Mouse (Mus musculus) lung, postnatal 36 days (tissue): ENCODE results near the gene B430306N03Rik.
A peak's percentile ranks its signal among the peaks of the same experiment; 100 is the strongest.

ENCODE experiments used
- DNase-seq: peaks from one replicate; pipeline ENCODE4 v3.0.0; 2022; ENCODE audit warnings: mixed read lengths

B430306N03Rik gene

DNA sequence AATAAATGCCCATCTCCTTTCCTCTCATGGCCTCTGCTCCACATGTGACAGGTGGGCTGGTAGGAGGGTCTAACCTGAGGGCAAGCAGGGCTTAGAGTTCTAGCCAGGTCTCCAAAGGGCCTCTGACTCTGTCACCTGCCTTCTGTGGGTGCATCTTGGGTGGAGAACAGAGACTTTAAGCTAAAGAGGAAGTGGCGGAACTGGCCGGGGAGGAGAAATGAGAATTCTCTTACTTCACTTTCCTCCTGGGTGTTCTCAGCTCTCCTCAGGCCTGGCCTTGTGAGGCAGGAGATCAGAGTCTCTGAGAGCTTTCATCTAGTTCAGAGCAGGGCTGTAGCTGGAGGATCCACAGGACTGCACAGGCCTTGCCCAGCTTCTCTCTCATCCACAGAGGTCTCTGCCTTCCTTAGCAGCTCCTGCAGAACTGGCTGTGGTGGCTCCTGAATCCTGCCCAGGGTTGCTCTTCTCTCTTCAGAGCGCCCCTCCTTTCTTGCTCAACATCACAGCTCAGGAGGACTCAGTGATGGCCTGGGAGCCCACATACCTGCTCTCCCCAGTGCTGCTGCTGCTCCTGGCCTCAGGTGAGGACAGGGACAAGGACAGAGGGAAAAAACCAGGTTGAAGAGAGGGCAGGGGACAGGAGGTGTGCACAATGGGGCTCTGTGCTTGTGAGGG, at the start of gene B430306N03Rik:
Gene B430306N03Rik, plus strand, starts transcription at position 237 of the 675 bp plus-strand sequence.
- DNase-seq: peak; percentile 53

DNA sequence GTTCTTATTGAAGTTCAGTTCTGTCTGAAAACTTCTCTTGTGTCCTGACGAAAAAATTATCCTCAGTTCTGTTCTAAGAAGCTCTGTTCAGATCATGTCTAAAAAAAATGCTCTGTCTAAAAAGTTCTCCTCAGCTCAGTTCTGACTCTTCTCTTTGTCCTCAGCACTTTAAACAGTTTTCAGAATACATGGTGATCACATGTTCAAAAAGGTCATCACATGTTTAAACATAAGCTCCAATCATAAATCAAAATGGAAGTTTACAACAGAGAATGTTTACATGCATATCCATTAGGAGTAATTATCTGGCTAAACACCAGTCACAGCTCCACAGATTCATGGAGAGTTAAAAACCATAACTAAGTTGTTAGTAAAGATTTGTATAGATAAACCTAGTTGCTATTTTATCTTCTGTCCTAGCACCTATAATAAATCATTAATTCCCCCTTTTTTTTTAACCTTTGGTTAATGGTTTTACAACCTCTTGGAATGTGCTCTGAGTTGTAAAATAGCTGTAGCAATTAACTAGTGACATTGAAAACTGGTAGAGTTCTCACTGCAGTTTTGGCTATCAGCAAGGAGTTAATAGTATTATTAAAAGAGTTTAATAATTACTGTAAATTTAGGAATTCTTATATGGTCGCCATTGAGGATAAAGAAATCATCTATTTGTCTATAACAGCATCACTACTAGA, 49.2 kb upstream of the B430306N03Rik start:
- DNase-seq: no peak

DNA sequence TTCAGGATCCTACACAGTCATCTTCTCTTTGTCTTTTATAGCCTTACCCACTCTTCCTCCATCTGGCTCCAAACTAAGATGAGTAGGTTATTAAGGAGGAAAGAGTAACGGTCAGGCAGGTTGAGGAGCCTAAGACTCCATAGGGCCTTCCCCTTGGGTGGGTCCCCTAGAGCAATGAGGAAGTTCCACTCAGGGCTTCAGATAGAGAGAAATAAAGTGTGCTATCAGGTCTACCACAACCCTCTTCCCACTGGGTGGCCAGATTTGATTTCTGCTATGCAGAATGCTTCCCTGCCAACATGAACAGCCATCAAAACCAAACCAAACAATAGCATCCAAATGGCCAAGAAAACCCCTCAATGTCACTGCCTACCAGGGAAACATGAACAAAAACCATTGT, 48.4 kb upstream of the B430306N03Rik start:
- DNase-seq: no peak

DNA sequence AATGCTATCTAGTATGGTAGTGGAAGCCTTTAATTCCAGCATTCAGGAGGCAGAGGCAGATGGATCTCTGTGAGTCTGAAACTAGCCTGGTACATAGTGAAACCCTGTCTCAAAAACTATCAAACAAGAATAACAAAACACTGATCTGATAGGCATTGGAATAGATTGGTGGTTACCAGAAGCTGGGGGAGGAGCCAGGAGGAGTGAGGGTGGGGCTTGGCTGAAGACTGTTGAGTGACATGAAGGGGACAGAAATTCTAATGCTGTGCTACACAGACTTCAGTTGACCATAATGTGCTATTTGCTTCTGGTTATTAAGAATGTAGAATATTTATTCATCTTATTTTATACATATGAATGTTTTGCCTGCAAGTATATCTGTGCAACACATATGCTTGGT, 47.7 kb upstream of the B430306N03Rik start:
- DNase-seq: no peak

DNA sequence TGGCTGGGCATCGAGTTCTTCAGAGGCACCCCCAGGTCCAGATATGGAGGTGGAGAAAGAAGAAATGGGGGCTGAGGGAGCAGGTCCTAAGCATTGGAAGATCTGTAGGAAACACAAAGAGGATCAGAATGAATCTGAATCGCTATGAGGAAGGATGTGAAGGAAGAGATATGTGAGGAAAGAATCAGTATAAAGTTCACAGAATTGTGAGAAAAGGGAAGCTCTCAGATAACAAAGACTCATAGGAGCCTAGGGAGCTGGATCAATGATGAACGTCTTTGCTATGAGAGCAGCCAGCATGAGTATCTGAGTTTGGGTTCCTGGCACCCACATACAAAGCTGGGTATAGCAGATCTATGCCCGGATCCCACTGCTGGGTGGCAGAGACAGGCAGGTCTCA, 46.1 kb upstream of the B430306N03Rik start:
- no peak for DNase-seq

DNA sequence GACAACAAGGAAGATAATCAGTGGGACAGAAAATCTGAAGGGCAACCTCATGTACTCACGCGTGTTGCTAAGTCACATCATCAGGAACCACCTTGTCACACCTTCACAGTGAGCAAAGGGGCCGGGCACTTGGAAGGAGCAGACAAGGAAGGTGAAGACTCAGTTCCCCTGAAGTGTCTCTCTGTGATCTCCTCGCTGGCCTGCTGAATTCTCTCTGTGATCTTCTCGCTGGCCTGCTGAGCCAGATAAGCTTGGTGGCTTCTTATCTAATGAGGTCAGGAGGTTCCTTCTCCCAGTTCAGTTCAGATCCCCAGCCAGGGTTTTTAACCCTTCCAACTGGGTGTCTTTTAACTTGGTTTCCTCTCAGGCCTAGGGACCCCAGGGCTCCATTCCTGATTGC, 43.8 kb upstream of the B430306N03Rik start:
- no peak for DNase-seq

DNA sequence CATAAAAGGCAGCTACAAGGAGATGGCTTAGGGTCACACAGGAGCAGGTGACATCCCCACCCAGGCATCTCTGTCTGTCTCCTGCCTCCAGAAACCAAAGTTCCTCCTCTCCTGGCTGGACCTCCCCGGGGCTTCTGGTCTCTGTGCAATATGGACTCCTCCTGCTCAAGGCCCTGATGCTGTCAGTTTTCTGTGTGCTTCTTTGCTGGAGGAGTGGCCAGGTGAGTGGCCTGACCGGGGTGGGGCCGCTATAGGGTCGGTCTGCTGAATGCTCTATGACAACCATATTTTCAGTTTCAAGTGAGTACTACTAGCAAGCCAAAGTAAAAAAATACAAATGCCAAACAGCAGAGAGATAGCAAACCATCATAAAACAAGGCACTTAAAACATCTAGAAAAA, 43.3 kb upstream of the B430306N03Rik start:
- no peak for DNase-seq

DNA sequence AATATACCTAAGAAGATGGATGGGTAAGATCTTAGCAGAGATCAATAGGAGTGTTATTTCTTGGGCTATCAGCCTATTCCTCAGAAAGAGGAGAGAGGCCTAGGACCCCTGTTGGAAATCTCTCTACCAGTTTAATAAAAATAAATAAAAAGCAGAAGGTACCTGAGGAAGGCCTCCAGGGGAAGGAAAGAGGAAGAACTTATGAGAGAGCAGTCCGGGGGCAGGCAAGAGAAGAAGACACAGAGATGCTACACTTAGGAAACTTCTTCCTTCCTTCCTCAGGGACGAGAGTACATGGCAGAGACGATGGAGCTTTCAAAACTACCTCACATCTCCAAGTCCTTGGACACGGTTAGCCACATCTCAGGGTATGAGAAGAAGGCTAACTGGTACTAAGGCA, 41.8 kb upstream of the B430306N03Rik start:
- DNase-seq: no peak

DNA sequence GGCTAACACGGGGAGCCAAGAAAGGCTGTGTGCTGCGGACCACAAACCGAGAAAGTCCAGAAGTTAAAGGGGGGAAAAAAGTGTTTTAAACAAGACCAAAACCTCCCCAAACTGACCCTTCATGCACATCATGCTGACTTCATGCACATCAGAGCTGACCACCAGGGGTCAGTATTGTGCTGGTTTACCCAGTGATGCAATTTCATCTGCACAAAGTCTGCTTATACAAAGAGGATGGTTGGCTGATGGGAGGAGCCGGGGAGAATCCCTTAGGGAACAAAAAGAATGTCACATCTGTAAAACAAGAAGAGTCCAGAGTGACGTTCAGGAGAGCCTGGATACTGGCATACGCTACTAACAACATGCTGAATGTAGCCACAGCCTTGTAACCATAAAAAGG, 41.1 kb upstream of the B430306N03Rik start:
- DNase-seq: peak; percentile 91

DNA sequence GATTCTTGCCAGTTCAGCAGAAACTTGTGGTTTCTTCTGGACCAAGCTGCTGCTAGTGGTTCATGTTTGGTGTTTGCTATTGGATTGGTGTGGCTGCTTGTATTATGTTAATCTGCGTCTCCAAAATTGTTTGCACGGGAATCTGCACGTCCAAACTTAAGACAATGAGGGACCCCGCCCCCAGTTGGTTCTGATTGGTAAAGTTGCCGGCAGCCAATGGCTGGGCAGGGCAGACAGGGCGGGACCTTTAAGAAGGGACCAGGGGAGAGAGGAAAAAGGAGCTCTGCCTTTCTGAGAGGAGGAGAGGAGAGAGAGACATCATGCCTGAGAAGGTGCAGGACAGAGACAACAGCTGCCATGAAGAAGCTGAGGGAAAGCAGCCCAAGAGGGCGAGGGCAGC, 40.2 kb upstream of the B430306N03Rik start:
- DNase-seq: no peak

DNA sequence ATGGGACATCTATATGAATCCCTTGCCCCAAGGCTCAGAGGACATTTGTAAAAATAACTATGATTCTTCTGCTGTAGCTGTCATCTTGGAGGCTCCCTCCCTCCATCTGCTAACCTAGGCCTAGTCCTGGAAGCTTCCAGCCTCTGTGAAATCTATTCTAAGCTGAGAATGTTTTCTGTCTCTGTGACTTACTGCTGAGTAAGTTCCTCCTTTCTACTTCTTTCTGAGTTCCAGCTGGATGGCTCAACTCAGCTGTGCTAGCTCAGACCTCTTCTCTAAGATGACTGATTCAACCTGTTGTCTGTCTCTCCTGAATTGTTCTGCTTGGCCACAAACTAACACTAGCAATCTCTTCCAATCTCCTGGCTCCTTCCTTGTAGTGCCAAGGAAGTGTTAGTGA, 37.6 kb upstream of the B430306N03Rik start:
- no peak for DNase-seq

DNA sequence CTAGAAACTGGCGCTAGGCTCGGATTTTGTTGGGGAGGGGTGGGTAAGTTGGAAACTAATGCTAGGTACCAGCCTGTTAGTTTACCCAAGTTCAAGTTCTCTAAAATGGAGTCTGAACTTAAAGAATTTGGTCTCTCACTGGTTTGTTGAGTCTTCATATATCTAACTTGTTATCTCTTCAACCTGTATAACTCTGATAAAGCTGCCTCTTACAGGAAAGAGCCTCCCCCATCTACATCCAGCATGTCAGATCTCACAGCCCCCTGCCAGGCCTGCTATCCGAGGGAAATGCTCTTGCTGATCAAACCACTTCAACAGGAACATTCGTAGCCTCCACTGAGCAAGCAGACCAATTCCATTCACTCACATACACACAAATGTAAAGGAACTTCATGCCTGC, 36.9 kb upstream of the B430306N03Rik start:
- DNase-seq: no peak

DNA sequence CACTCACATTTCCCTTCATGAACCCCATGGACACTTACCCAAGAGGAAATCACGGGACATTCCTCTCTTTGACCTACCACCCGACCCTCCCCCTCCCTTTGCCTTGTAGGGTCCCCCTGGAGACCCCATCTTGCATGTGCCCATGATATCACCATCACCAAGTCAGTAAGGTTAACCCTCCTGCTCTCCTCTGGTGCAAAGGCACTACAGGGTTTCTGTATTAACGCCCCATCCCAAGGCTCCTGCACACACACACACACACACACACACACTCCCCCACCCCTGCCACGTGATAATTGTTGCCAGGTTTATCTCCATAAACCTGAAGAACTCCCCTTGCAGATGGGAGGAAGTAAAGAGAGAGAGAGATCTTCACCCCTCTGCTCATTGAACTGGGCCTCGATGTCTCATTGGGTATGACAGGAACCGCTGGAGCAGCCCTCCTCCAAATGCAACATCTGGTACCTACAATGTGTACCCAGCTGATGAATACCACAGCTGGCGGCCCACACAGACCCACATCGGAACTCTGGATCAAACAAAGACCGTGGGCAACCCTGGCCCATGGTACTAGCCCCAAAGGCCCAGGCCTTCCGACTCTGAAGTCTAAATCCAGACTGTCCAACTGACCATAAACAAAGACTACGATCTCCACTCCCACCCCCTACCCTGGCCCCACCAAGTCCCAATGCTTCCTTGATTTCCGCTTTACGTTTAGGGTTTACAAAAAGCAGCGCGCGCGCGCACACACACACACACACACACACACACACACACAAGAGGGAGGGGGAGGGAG, 34.8 kb upstream of the B430306N03Rik start:
- DNase-seq: no peak

DNA sequence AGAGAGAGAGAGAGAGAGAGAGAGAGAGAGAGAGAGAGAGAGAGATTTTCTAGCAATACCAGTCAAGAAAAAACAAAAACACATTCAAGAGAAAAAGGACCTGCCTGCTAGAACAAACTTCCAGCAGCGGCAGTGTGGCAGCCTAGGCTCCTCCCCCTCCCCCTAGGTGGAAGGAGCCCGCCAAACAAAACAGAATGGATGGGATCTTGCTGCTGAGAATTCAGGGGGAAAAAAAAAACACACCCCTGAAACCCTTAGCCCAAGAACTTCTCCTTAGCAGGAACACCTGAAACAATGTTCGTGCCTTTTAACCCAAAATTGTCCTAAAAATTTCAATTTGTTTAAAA, 34.2 kb upstream of the B430306N03Rik start:
- DNase-seq: no peak

DNA sequence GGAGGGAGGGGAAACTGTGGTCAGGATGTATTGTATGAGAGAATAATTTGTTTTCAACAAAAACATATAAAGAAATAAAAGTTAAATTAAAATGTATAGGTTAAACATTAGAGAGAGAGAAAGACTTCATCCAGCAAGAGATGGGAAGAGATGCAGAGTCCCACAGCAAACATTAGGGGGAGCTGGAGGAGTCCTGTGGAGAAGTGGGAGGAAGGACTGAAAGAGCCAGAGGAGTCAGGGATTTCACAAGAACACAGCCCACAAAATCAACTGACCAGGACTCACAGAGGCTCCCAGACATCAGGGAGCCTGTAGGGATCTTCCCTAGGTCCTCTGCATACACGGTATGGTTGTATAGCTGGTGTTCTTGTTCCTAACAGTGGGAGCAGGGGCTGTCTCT, 29.2 kb upstream of the B430306N03Rik start:
- DNase-seq: no peak

DNA sequence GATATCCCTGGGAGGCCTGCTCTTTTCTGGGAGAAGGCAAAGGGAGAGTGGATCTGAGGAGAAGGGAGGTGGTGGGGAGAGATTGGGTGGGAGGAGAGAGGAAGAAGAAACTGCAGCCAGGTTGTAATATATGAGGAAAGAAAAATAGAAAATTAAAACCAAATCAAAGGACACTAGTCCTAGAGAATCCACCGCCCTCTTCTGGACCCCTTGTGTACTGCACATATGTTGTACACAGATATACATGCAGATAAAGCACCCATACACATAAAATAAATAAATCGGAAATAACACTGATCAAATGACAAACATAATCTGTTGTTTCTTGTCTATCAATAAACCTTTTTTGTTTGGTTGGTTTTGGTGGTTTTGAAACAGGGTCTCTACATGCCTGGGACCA, 28.7 kb upstream of the B430306N03Rik start:
- peak; percentile 37 for DNase-seq

DNA sequence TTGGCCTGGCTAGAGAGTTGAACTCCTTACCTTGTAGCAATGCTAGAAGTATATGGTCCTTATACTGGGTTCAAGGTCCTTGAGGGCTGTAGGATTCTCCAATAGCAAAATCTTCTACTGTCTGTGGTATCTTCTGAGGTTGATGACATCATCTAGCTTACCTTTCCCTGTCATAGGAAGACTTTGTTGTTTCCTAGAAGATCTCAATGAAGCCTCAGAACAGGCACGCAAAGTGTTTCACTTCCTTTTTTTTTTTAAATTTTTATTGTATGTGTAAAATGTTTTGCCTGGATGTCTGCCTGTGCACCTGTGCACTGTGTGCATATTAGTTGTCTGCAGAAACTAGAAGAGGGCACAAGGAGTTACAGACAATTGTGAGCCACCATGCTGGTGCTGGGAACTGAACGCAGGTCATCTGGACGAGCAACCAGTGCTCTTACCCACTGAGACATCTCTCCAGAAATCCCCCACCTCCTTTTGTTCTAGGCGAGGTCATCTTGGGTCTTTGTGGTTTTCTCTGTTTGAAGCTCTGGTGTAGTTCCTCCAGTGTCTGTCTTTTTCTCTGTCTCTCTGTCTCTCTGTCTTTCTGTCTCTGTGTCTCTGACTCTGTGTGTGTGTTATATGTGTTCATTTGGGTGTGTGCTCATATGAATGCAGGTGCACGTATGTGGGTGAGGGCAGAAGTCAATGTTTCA, 22.3 kb upstream of the B430306N03Rik start:
- DNase-seq: no peak

DNA sequence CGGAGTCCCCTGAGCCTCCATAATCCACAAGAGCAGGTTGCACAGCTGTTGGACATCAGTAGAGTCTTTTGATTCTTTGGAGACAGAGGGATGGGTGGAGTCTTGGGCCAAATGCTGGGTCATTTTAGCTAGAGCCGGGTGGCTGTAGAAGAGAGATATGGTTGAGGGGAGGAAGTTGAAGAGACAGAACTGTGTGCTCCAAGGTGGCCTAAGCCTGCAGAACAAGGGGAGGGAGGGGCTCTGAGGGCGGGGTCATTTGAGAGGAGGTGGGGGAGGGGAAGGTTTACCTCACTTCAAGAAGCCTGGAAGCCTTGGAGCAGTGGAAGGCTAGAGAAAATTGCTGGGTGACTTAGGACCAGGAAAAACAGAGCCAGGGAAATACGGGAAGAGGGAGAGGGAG, 16.7 kb upstream of the B430306N03Rik start, which contains the start of gene Treml2:
Gene Treml2, plus strand, starts transcription at position 296 of the 400 bp plus-strand sequence.
- DNase-seq: no peak

DNA sequence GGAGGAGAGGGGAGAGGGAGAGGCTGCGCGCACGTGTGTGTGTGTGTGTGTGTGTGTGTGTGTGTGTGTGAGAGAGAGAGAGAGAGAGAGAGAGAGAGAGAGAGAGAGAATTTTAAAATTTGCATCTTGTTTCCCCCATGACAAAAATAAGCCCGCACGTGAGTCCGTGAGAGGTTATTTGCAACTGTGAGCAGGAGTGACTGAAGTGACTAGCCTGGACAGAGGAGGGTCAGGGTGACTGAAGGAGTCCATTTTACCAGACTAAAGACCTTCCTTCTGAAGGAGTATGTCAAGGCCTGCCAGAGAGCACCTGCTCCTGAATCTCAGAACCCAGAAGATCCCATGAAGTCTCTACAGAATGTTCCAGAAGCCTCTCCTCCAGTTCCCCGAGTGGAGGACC, 16.2 kb upstream of the B430306N03Rik start:
- DNase-seq: no peak

DNA sequence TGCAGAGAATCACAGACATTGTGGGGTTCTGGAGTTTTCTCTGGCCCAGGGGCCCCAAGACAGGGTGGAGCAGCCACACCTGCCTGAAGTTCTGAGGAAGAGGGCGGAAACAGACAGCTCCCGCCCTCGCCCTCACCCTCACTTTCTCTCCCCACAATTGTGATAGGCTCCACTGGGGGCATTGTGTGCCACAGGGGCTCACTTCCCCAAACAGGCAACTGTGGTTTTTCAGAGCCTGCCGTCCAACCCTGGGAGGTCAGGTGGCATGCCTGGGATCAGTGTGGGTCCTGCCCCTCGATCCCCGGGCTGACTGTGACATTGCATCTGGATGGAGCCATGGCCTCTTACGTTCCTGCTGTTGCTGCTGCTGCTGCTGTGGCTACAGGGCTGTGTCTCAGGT, 15.7 kb upstream of the B430306N03Rik start:
- peak; percentile 39 for DNase-seq

DNA sequence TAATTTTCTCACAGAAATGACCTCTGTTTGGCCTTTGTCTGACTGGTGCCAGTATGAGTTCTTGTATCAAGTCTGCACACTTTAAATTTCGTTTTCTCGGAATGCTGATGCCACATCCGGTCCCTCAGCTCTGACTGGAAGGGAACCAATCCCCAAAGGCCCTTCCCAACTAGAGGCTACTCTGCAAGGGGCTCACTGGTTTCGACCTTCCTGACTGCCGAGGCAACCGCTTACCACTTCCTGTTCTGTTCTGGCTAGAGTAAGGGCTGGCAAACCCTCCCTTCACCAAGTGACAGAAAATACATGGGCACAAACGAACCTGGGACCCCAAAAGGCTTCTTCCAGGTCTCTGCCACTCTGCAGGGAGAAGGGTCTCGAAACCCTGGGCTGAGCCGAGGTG, 15.1 kb upstream of the B430306N03Rik start:
- peak; percentile 37 for DNase-seq

DNA sequence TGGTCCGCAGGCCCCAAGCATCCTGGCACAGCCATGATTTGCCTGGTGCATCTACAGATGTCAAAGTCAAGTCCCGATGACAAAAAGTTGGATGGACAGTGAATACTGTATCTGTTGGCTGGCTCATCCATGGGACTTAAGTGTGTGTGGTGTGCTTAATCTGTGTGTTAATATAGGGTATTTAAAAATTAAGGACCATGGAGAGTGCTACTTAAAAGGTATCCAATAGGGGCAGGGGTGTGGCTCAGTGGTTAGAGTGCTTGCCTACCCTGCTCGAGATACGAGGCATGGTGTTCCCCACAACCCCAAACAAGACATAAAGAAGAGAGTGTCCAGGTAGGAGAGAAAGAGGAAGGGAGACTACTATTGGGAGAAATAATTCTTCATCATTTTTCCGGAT, 14.1 kb upstream of the B430306N03Rik start:
- DNase-seq: no peak

DNA sequence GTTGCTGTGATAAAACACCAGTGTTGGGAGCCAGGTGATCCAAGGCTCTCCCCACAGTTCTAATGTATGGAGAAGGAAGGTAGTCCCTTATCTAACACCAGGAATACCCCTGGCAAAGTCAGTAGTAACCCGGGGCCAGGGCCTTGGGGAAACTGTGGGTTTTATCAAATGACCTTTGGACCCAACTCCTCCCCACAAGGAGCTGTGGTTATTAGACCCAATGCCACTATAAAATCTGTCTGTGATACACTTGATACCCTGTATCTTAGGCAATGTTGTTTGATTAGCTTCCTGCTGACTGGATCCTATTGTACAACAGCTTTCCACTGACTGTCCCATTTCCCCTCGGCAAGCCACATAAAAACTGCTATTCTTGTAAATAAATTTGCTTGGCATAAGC, 3.8 kb upstream of the B430306N03Rik start:
- no peak for DNase-seq
